9 mouse cellular contexts compared by ENCODE assay signal in the genomic region with DNA sequence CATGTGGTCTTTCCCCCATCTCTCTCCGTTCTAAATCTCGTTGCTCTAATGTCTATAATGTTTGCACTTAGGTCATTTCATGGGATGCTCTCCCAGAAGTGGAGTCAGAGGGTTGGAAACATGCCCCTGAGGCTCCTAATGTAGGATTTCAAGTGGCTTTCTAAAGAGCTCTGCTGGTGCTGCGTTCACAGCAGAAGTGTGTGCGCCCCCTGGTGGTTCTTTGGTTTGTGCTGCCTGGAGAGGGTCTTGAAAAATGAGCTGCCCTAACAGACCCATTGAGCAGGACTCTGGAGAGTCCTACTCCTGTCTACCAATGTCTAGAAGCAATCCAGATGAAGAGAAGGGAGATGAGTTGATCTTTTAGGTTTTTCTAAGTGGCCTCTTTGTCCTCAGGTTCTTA. TPM values are rescaled to one million over a fixed set of nuclear protein-coding genes. Genes with fewer than 3 reads are reported as not detected.
DNase-seq lines count a peak whose midpoint lies in the region; ATAC-seq and TF ChIP-seq lines count a peak whose summit lies in the region.
"Had no signal": no experiment of that assay in that cellular context is flagged by ENCODE, and none has a peak within 500 bp of the region (broad histone marks: within the 10 kb centered on the region; RNA-seq: fewer than 3 reads in every experiment).

No protein-coding gene starts in this region.

- no peaks in the 10 kb centered on the region for H3K4me1 ChIP-seq in intestine, postnatal 0 days (replicated peaks; ENCODE audit: control insufficient read depth, insufficient read depth, low read length)
- no peaks in the 10 kb centered on the region for H3K4me1 ChIP-seq in intestine, embryonic 15.5 days (replicated peaks)
- peaks cover 4% of the 10 kb centered on the region; the same call in 1 of the 2 replicates for H3K4me1 ChIP-seq in forebrain, embryonic 14.5 days (ENCODE audit: control insufficient read depth, insufficient read depth, low read length)
- no peaks in the 10 kb centered on the region for H3K4me1 ChIP-seq in liver, embryonic 11.5 days (replicated peaks; ENCODE audit: control insufficient read depth, insufficient read depth, low read length)
- H3K4me1 ChIP-seq in neural tube, embryonic 15.5 days = peaks cover 49% of the 10 kb centered on the region
- H3K4me1 ChIP-seq in thymus, adult 2 months (replicated peaks; ENCODE audit: control insufficient read depth, insufficient read depth, low read length) = no peaks in the 10 kb centered on the region

- no peaks in the 10 kb centered on the region for H3K27me3 ChIP-seq in intestine, postnatal 0 days (replicated peaks; ENCODE audit: control insufficient read depth, insufficient read depth, low read length)
- H3K27me3 ChIP-seq in intestine, embryonic 15.5 days (replicated peaks) = no peaks in the 10 kb centered on the region
- H3K27me3 ChIP-seq in forebrain, embryonic 14.5 days (replicated peaks; ENCODE audit: control insufficient read depth, insufficient read depth, low read length) = no peaks in the 10 kb centered on the region
- no peaks in the 10 kb centered on the region for H3K27me3 ChIP-seq in liver, embryonic 11.5 days (replicated peaks; ENCODE audit: control insufficient read depth, insufficient read depth, low read length)
- no peaks in the 10 kb centered on the region for H3K27me3 ChIP-seq in neural tube, embryonic 15.5 days (replicated peaks)
- no peaks in the 10 kb centered on the region for H3K27me3 ChIP-seq in thymus, adult 2 months (ENCODE audit: control insufficient read depth, insufficient read depth, low read length)
- H3K27me3 ChIP-seq: embryonic facial prominence, embryonic 13.5 days had no signal

- WGBS in intestine, postnatal 0 days = 6% methylated on average over 4 of the region's 4 CpGs
- WGBS in intestine, embryonic 15.5 days = 2% methylated on average over 4 of the region's 4 CpGs
- WGBS in forebrain, embryonic 14.5 days = 6% methylated on average over 4 of the region's 4 CpGs
- WGBS in liver, embryonic 11.5 days = 4% methylated on average over 4 of the region's 4 CpGs
- 5% methylated on average over 4 of the region's 4 CpGs for WGBS in neural tube, embryonic 15.5 days
- 10% methylated on average over 4 of the region's 4 CpGs for WGBS in thymus, adult 2 months

- no peak overlapping the region for H3K4me2 ChIP-seq in intestine, postnatal 0 days (replicated peaks; ENCODE audit: low read depth)
- no peak overlapping the region for H3K4me2 ChIP-seq in intestine, embryonic 15.5 days (replicated peaks)
- H3K4me2 ChIP-seq in forebrain, embryonic 14.5 days (ENCODE audit: low read length) = no peak overlapping the region
- no peak overlapping the region for H3K4me2 ChIP-seq in liver, embryonic 11.5 days
- no peak overlapping the region for H3K4me2 ChIP-seq in neural tube, embryonic 15.5 days
- H3K4me2 ChIP-seq: embryonic facial prominence, embryonic 13.5 days had no signal

- no peak overlapping the region for H3K9ac ChIP-seq in intestine, postnatal 0 days (ENCODE audit: low read depth, low read length)
- H3K9ac ChIP-seq in intestine, embryonic 15.5 days = no peak overlapping the region
- H3K9ac ChIP-seq in forebrain, embryonic 14.5 days (ENCODE audit: low read length) = no peak overlapping the region
- no peak overlapping the region for H3K9ac ChIP-seq in liver, embryonic 11.5 days (ENCODE audit: low read depth, low read length)
- H3K9ac ChIP-seq in neural tube, embryonic 15.5 days (replicated peaks) = no peak overlapping the region
- H3K9ac ChIP-seq: embryonic facial prominence, embryonic 13.5 days had no signal

- TF ChIP-seq POLR2A in thymus, adult 2 months (IDR thresholded peaks at IDR 0.05; ENCODE audit: control insufficient read depth, extremely low read depth, insufficient read depth, low read length, poor library complexity) = no peak

- H3K36me3 ChIP-seq in intestine, postnatal 0 days (ENCODE audit: control insufficient read depth, insufficient read depth) = no peaks in the 10 kb centered on the region
- H3K36me3 ChIP-seq in intestine, embryonic 15.5 days = no peaks in the 10 kb centered on the region
- H3K36me3 ChIP-seq in forebrain, embryonic 14.5 days (ENCODE audit: control insufficient read depth, insufficient read depth, low read length) = no peaks in the 10 kb centered on the region
- H3K36me3 ChIP-seq in liver, embryonic 11.5 days (ENCODE audit: control insufficient read depth, insufficient read depth, low read length) = no peaks in the 10 kb centered on the region
- no peaks in the 10 kb centered on the region for H3K36me3 ChIP-seq in neural tube, embryonic 15.5 days
- no peaks in the 10 kb centered on the region for H3K36me3 ChIP-seq in thymus, adult 2 months (ENCODE audit: control insufficient read depth, insufficient read depth, low read length)
- H3K36me3 ChIP-seq: embryonic facial prominence, embryonic 13.5 days had no signal

- H3K27ac ChIP-seq in intestine, postnatal 0 days (ENCODE audit: low read depth, low read length) = no peak overlapping the region
- no peak overlapping the region for H3K27ac ChIP-seq in intestine, embryonic 15.5 days
- no peak overlapping the region for H3K27ac ChIP-seq in forebrain, embryonic 14.5 days (ENCODE audit: low read depth, low read length)
- H3K27ac ChIP-seq in liver, embryonic 11.5 days (ENCODE audit: low read depth, low read length) = no peak overlapping the region
- no peak overlapping the region for H3K27ac ChIP-seq in neural tube, embryonic 15.5 days (replicated peaks)
- H3K27ac ChIP-seq in thymus, adult 2 months (ENCODE audit: control insufficient read depth, insufficient read depth, low read length) = no peak overlapping the region
- H3K27ac ChIP-seq: embryonic facial prominence, embryonic 13.5 days had no signal

- ATAC-seq in intestine, postnatal 0 days = no peak
- no peak for ATAC-seq in intestine, embryonic 15.5 days
- ATAC-seq in forebrain, embryonic 14.5 days = peak; percentile 65
- ATAC-seq in liver, embryonic 11.5 days (replicated peaks; ENCODE audit: low FRiP score) = peak; percentile 49; the same call in 1 of the 2 replicates
- peak; percentile 37; the same call in 1 of the 2 replicates for ATAC-seq in neural tube, embryonic 15.5 days (ENCODE audit: low FRiP score)

- no peaks in the 10 kb centered on the region for H3K9me3 ChIP-seq in intestine, postnatal 0 days (ENCODE audit: control insufficient read depth)
- no peaks in the 10 kb centered on the region for H3K9me3 ChIP-seq in intestine, embryonic 15.5 days
- H3K9me3 ChIP-seq in forebrain, embryonic 14.5 days (replicated peaks; ENCODE audit: control insufficient read depth, low read length) = no peaks in the 10 kb centered on the region
- H3K9me3 ChIP-seq in liver, embryonic 11.5 days (ENCODE audit: control insufficient read depth, low read length) = no peaks in the 10 kb centered on the region
- H3K9me3 ChIP-seq in neural tube, embryonic 15.5 days (replicated peaks) = no peaks in the 10 kb centered on the region
- H3K9me3 ChIP-seq: embryonic facial prominence, embryonic 13.5 days had no signal

- no peak overlapping the region for H3K4me3 ChIP-seq in intestine, postnatal 0 days (ENCODE audit: low read depth, low read length)
- no peak overlapping the region for H3K4me3 ChIP-seq in intestine, embryonic 15.5 days (replicated peaks)
- H3K4me3 ChIP-seq in forebrain, embryonic 14.5 days (ENCODE audit: low read depth, low read length) = no peak overlapping the region
- H3K4me3 ChIP-seq in liver, embryonic 11.5 days (ENCODE audit: low read depth, low read length) = no peak overlapping the region
- H3K4me3 ChIP-seq in neural tube, embryonic 15.5 days (replicated peaks) = no peak overlapping the region
- H3K4me3 ChIP-seq in thymus, adult 2 months (ENCODE audit: control insufficient read depth, insufficient read depth, low read length) = no peak overlapping the region
- H3K4me3 ChIP-seq: embryonic facial prominence, embryonic 13.5 days had no signal

- peak; percentile 84 for TF ChIP-seq CTCF in intestine, postnatal 0 days (IDR thresholded peaks at IDR 0.05; ENCODE audit: low read depth)
- peak; percentile 76; the same call in 1 of the 2 replicates for TF ChIP-seq CTCF in thymus, adult 2 months (IDR thresholded peaks at IDR 0.05; ENCODE audit: borderline replicate concordance, control insufficient read depth, extremely low read depth, insufficient read depth, low read length, poor library complexity)

- DNase-seq in c-Kit-negative CD71-positive TER-119-positive erythroid progenitor cells, embryonic 14.5 days (ENCODE audit: low read depth, low spot score) = peak; percentile 46
- peak; percentile 89 for DNase-seq in forebrain, embryonic 14.5 days (ENCODE audit: low spot score)
- DNase-seq in kidney, adult 9 months = peak; percentile 65
- DNase-seq in liver, embryonic 11.5 days (ENCODE audit: low spot score) = peak; percentile 71
- DNase-seq in thymus, adult 2 months = peak; percentile 77

RNA-seq across cellular contexts. Expression of a gene that starts 41.8 kb away (rescaled TPM):
- polyA plus RNA-seq in intestine, postnatal 0 days (2015; fragmentation: Nextera tagmentation; extraction: Ambion mirVana) = not detected in 2 replicates
- polyA plus RNA-seq in intestine, embryonic 15.5 days (2015; fragmentation: Nextera tagmentation; extraction: Ambion mirVana) = not detected in 2 replicates
- polyA plus RNA-seq in forebrain, embryonic 14.5 days (2014; fragmentation: Nextera tagmentation; extraction: Ambion mirVana) = not detected in 2 replicates
- polyA plus RNA-seq in liver, embryonic 11.5 days (2014; fragmentation: Nextera tagmentation; extraction: Ambion mirVana) = not detected in 2 replicates
- polyA plus RNA-seq in neural tube, embryonic 15.5 days (2015; fragmentation: Nextera tagmentation; extraction: Ambion mirVana) = not detected in 2 replicates
- not detected in 2 replicates for polyA plus RNA-seq in thymus, adult 2 months (2012; rRNA removed)
- polyA plus RNA-seq: embryonic facial prominence, embryonic 13.5 days had no signal

RNA-seq across cellular contexts. Expression of a gene that starts 55.5 kb away (rescaled TPM):
- not detected in 2 replicates for polyA plus RNA-seq in intestine, postnatal 0 days (2015; fragmentation: Nextera tagmentation; extraction: Ambion mirVana)
- polyA plus RNA-seq in intestine, embryonic 15.5 days (2015; fragmentation: Nextera tagmentation; extraction: Ambion mirVana) = not detected in 2 replicates
- not detected in 2 replicates for polyA plus RNA-seq in forebrain, embryonic 14.5 days (2014; fragmentation: Nextera tagmentation; extraction: Ambion mirVana)
- polyA plus RNA-seq in liver, embryonic 11.5 days (2014; fragmentation: Nextera tagmentation; extraction: Ambion mirVana) = not detected in 2 replicates
- not detected in 2 replicates for polyA plus RNA-seq in neural tube, embryonic 15.5 days (2015; fragmentation: Nextera tagmentation; extraction: Ambion mirVana)
- not detected in 2 replicates for polyA plus RNA-seq in thymus, adult 2 months (2012; rRNA removed)
- polyA plus RNA-seq: embryonic facial prominence, embryonic 13.5 days had no signal

Comparison
In these comparisons a context has a peak if more than half of its experiments do, and no peak if none do; other contexts are left out.
1. ATAC-seq: peak in forebrain, embryonic 14.5 days (single experiment), liver, embryonic 11.5 days (single experiment) and neural tube, embryonic 15.5 days (single experiment); none in intestine, postnatal 0 days (single experiment) and intestine, embryonic 15.5 days (single experiment).
2. Peak in every context shown above with its lines, with median percentiles within 50 percentile points of each other: DNase-seq.